Mouse (Mus musculus): Measurements from ENCODE around the gene Notum. TPM values are rescaled to one million over a fixed set of nuclear protein-coding genes. Genes with fewer than 3 reads are reported as not detected.

Gene Notum
- total and polyA plus RNA-seq, 2 experiments from 2014 or later, result 3.6 to 5.9 TPM

- no peaks in the 10 kb centered on the region for H3K27me3 ChIP-seq (ENCODE audit: insufficient read depth, low read length)
- no peaks in the 10 kb centered on the region for H3K9me3 ChIP-seq (ENCODE audit: low read length)
- no peak overlapping the region for H3K4me2 ChIP-seq (ENCODE audit: low read depth)
- peaks cover 12% of the 10 kb centered on the region; the same call in 1 of the 2 replicates for H3K4me1 ChIP-seq (ENCODE audit: insufficient read depth)
- 66% methylated on average over 9 of the region's 9 CpGs for WGBS
- ATAC-seq, result no peak
- no peak overlapping the region for H3K9ac ChIP-seq
- no peaks in the 10 kb centered on the region for H3K36me3 ChIP-seq (ENCODE audit: insufficient read depth)
- DNase-seq, result no peak
- H3K4me3 ChIP-seq (ENCODE audit: low read depth, low read length), result no peak overlapping the region
- H3K27ac ChIP-seq (ENCODE audit: low read depth, low read length), result no peak overlapping the region
- no peak for TF ChIP-seq CTCF (IDR thresholded peaks at IDR 0.05; ENCODE audit: low read depth)
These were observed 19.7 kb downstream of the Notum start for GRCm38 (mm10) chr11:120641255-120641654.

- DNase-seq, result no peak
- 78% methylated on average over 5 of the region's 5 CpGs for WGBS
- TF ChIP-seq CTCF (IDR thresholded peaks at IDR 0.05; ENCODE audit: low read depth), result no peak
- Histone ChIP-seq H3K36me3 (ENCODE audit: insufficient read depth) (no peaks in the 10 kb centered on the region), H3K27ac (ENCODE audit: low read depth, low read length) (no peak overlapping the region), H3K4me1 (ENCODE audit: insufficient read depth) (peaks cover 6% of the 10 kb centered on the region; the same call in 1 of the 2 replicates), H3K4me3 (ENCODE audit: low read depth, low read length) (no peak overlapping the region), H3K9ac (no peak overlapping the region), H3K27me3 (ENCODE audit: insufficient read depth, low read length) (no peaks in the 10 kb centered on the region), H3K9me3 (ENCODE audit: low read length) (no peaks in the 10 kb centered on the region), H3K4me2 (ENCODE audit: low read depth) (no peak overlapping the region)
- no peak for ATAC-seq
These were observed 26.2 kb downstream of the Notum start for GRCm38 (mm10) chr11:120634810-120635209.

- peak; percentile 96 for ATAC-seq
- peaks cover 10% of the 10 kb centered on the region for H3K36me3 ChIP-seq (ENCODE audit: insufficient read depth)
- TF ChIP-seq CTCF (IDR thresholded peaks at IDR 0.05; ENCODE audit: low read depth), result no peak
- 12% methylated on average over 58 of the region's 58 CpGs for WGBS
- peaks cover 6% of the 10 kb centered on the region; the same call in 1 of the 2 replicates for H3K4me1 ChIP-seq (ENCODE audit: insufficient read depth)
- peak within 1 kb of the TSS; percentile 85 for H3K9ac ChIP-seq
- H3K27me3 ChIP-seq (ENCODE audit: insufficient read depth, low read length), result no peaks in the 10 kb centered on the region
- DNase-seq, result peak; percentile 98
- peak within 1 kb of the TSS; percentile 90 for H3K4me2 ChIP-seq (ENCODE audit: low read depth)
- H3K9me3 ChIP-seq (ENCODE audit: low read length), result no peaks in the 10 kb centered on the region
- peak within 1 kb of the TSS; percentile 83 for H3K27ac ChIP-seq (ENCODE audit: low read depth, low read length)
- peak within 1 kb of the TSS; percentile 97 for H3K4me3 ChIP-seq (ENCODE audit: low read depth, low read length)
These were observed 27.2 kb downstream of the Notum start, which contains the start of gene Mafg for GRCm38 (mm10) chr11:120633520-120634343. Mafg (minus strand) TSS chr11:120633600.

- under 1% methylated on average over 102 of the region's 116 CpGs for WGBS
- ATAC-seq (peak; percentile 78), DNase-seq (peak; percentile 63)
- Histone ChIP-seq H3K4me1 (ENCODE audit: insufficient read depth) (peaks cover 6% of the 10 kb centered on the region; the same call in 1 of the 2 replicates), H3K4me2 (ENCODE audit: low read depth) (peak overlapping the region; percentile 90), H3K4me3 (ENCODE audit: low read depth, low read length) (peak overlapping the region; percentile 97), H3K9ac (peak overlapping the region; percentile 85), H3K9me3 (ENCODE audit: low read length) (no peaks in the 10 kb centered on the region), H3K27ac (ENCODE audit: low read depth, low read length) (peak overlapping the region; percentile 83), H3K36me3 (ENCODE audit: insufficient read depth) (peaks cover 11% of the 10 kb centered on the region), H3K27me3 (ENCODE audit: insufficient read depth, low read length) (no peaks in the 10 kb centered on the region)
- TF ChIP-seq CTCF (IDR thresholded peaks at IDR 0.05; ENCODE audit: low read depth), result no peak
These were observed 28.1 kb downstream of the Notum start for GRCm38 (mm10) chr11:120632559-120633519.

GRCm38 (mm10) chr11:120631726-120632448 lies 29.1 kb downstream of the Notum start:
- Histone ChIP-seq H3K4me1 (ENCODE audit: insufficient read depth) (peaks cover 6% of the 10 kb centered on the region; the same call in 1 of the 2 replicates), H3K27me3 (ENCODE audit: insufficient read depth, low read length) (no peaks in the 10 kb centered on the region), H3K4me3 (ENCODE audit: low read depth, low read length) (peak overlapping the region; percentile 97), H3K4me2 (ENCODE audit: low read depth) (peak overlapping the region; percentile 90), H3K9me3 (ENCODE audit: low read length) (no peaks in the 10 kb centered on the region), H3K36me3 (ENCODE audit: insufficient read depth) (peaks cover 19% of the 10 kb centered on the region), H3K9ac (peak overlapping the region; percentile 85), H3K27ac (ENCODE audit: low read depth, low read length) (no peak overlapping the region)
- ATAC-seq, result no peak
- no peak for TF ChIP-seq CTCF (IDR thresholded peaks at IDR 0.05; ENCODE audit: low read depth)
- no peak for DNase-seq
- WGBS, result 63% methylated on average over 4 of the region's 4 CpGs
